Comparison of ENCODE assay signal across 9 mouse cellular contexts in the genomic region with DNA sequence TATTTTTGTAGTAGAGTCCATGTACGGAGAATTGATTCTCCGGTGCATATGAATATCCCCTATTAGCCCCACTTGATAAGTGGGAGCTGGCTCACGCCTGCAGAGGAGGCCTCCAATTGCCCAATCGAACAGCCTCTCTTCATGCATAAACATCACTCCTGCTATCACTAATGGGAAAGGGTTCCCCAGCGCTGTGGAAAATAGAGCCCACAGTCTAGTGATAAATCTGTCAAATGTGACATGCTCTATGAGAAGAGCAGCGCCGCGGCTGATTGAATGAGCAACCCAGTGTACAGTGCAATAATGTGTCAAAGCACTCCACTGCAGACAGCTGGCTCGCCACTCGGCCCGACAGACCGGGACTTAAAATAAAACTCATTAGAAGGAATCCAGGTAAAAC.
A peak's percentile ranks its signal among the peaks of the same experiment; 100 is the strongest.
DNase-seq lines count a peak whose midpoint lies in the region; ATAC-seq and TF ChIP-seq lines count a peak whose summit lies in the region.
"Had no signal": no experiment of that assay in that cellular context is flagged by ENCODE, and none has a peak within 500 bp of the region (broad histone marks: within the 10 kb centered on the region; RNA-seq: fewer than 3 reads in every experiment).

No protein-coding gene starts in this region.

- 43% methylated on average over 12 of the region's 12 CpGs for WGBS in heart, embryonic 11.5 days (ENCODE audit: insufficient replicate concordance)
- 45% methylated on average over 12 of the region's 12 CpGs for WGBS in lung, embryonic 14.5 days
- 32% methylated on average over 12 of the region's 12 CpGs for WGBS in midbrain, embryonic 14.5 days

- no peak overlapping the region for H3K4me3 ChIP-seq in heart, embryonic 11.5 days (ENCODE audit: low read depth, low read length)
- no peak overlapping the region for H3K4me3 ChIP-seq in lung, embryonic 14.5 days (ENCODE audit: low read depth, low read length)
- no peak overlapping the region for H3K4me3 ChIP-seq in midbrain, embryonic 14.5 days (replicated peaks; ENCODE audit: low read depth, low read length)

- intact Hi-C loops in left cerebral cortex, postnatal 25 days (cut with DNase I), result no loop called here

- no peak overlapping the region for H3K27ac ChIP-seq in heart, embryonic 11.5 days (ENCODE audit: low read depth, low read length)
- H3K27ac ChIP-seq in lung, embryonic 14.5 days (ENCODE audit: low read depth), result no peak overlapping the region
- H3K27ac ChIP-seq in midbrain, embryonic 14.5 days (replicated peaks; ENCODE audit: low read depth, low read length), result peak overlapping the region; percentile 73

- no peak overlapping the region for H3K9ac ChIP-seq in heart, embryonic 11.5 days (ENCODE audit: low read depth, low read length)
- no peak overlapping the region for H3K9ac ChIP-seq in lung, embryonic 14.5 days
- no peak overlapping the region for H3K9ac ChIP-seq in midbrain, embryonic 14.5 days (replicated peaks; ENCODE audit: low read length)

- DNase-seq in heart, adult 8-10 months (ENCODE audit: low spot score), result no peak
- peak; percentile 9 for DNase-seq in lung, embryonic 14.5 days
- no peak for DNase-seq in lung, postnatal 10 days
- peak; percentile 80 for DNase-seq in midbrain, embryonic 14.5 days
- DNase-seq in left cerebral cortex, postnatal 25 days (ENCODE audit: low spot score in 2 of 2), result no peak
- no peak for DNase-seq in cerebellum, postnatal 36 days
- DNase-seq: kidney, adult 18-20 months had no signal

- ATAC-seq in heart, embryonic 11.5 days (replicated peaks; ENCODE audit: insufficient number of reproducible peaks, low FRiP score, low TSS enrichment), result no peak
- ATAC-seq in lung, embryonic 14.5 days (ENCODE audit: insufficient read depth), result no peak
- ATAC-seq in midbrain, embryonic 14.5 days (ENCODE audit: low FRiP score, low TSS enrichment), result no peak; the same call in 1 of the 2 replicates
- ATAC-seq in megakaryocyte-erythroid progenitor cell, adult 5-6 weeks (replicated peaks; ENCODE audit: low FRiP score, low TSS enrichment, poor library complexity, severe bottlenecking), result no peak

- H3K9me3 ChIP-seq in heart, embryonic 11.5 days (replicated peaks; ENCODE audit: control insufficient read depth, low read length), result no peaks in the 10 kb centered on the region
- no peaks in the 10 kb centered on the region for H3K9me3 ChIP-seq in lung, embryonic 14.5 days (ENCODE audit: low read depth, low read length)
- H3K9me3 ChIP-seq in midbrain, embryonic 14.5 days (ENCODE audit: control insufficient read depth, low read length), result no peaks in the 10 kb centered on the region

- no peaks in the 10 kb centered on the region for H3K36me3 ChIP-seq in heart, embryonic 11.5 days (ENCODE audit: control insufficient read depth, insufficient read depth, low read length)
- H3K36me3 ChIP-seq in lung, embryonic 14.5 days (ENCODE audit: insufficient read depth), result no peaks in the 10 kb centered on the region
- no peaks in the 10 kb centered on the region for H3K36me3 ChIP-seq in midbrain, embryonic 14.5 days (ENCODE audit: control insufficient read depth, insufficient read depth, low read length)

- peak overlapping the region; percentile 41 for H3K4me2 ChIP-seq in heart, embryonic 11.5 days
- H3K4me2 ChIP-seq in lung, embryonic 14.5 days, result no peak overlapping the region
- peak overlapping the region; percentile 11; the same call in 1 of the 2 replicates for H3K4me2 ChIP-seq in midbrain, embryonic 14.5 days (ENCODE audit: low read length)

- no peak for TF ChIP-seq CTCF in lung, embryonic 14.5 days (IDR thresholded peaks at IDR 0.05; ENCODE audit: low read depth)

- no peaks in the 10 kb centered on the region for H3K27me3 ChIP-seq in heart, embryonic 11.5 days (ENCODE audit: control insufficient read depth, insufficient read depth, low read length)
- H3K27me3 ChIP-seq in lung, embryonic 14.5 days (ENCODE audit: insufficient read depth, low read length), result no peaks in the 10 kb centered on the region
- H3K27me3 ChIP-seq in midbrain, embryonic 14.5 days (ENCODE audit: control insufficient read depth, insufficient read depth, low read length), result no peaks in the 10 kb centered on the region

- H3K4me1 ChIP-seq in heart, embryonic 11.5 days (ENCODE audit: control insufficient read depth, insufficient read depth, low read length), result no peaks in the 10 kb centered on the region; the same call in 1 of the 2 replicates
- no peaks in the 10 kb centered on the region for H3K4me1 ChIP-seq in lung, embryonic 14.5 days (ENCODE audit: insufficient read depth)
- H3K4me1 ChIP-seq in midbrain, embryonic 14.5 days (ENCODE audit: control insufficient read depth, insufficient read depth, low read length), result peaks cover 5% of the 10 kb centered on the region; the same call in 1 of the 2 replicates

Comparison
In these comparisons a context has a peak if more than half of its experiments do, and no peak if none do; other contexts are left out.
1. DNase-seq: peak in lung, embryonic 14.5 days (single experiment) and midbrain, embryonic 14.5 days (single experiment); none in heart, adult 8-10 months (single experiment), lung, postnatal 10 days (single experiment), left cerebral cortex, postnatal 25 days (0 of 2) and cerebellum, postnatal 36 days (0 of 2).